Mouse (Mus musculus) stomach, embryonic 16.5 days (tissue): ENCODE data around the gene Dvl2. TPM values are rescaled to one million over a fixed set of nuclear protein-coding genes. Genes with fewer than 3 reads are reported as not detected.
"Not testable (repeated sequence)": the region's sequence is repeated elsewhere in the genome, so short reads cannot be mapped to it uniquely, and the experiment has no call there.

Experiments
- ATAC-seq: fragments of 200-750 bp; cut with Nextera tagmentation; 2 replicates; pipeline ENCODE4 v1.8.0; 2017; ENCODE audit warnings: moderate number of reproducible peaks, moderate TSS enrichment; ENCODE audit not compliant: insufficient read depth, low FRiP score
- H3K27ac ChIP-seq: fragments of 300-500 bp; sonication (generic); 2 replicates; pipeline ENCODE4 v1.5.1; 2014; ENCODE audit warnings: low read length
- H3K27me3 ChIP-seq: fragments of 300-500 bp; sonication (generic); 2 replicates; pipeline ENCODE4 v1.6.1; 2014; ENCODE audit warnings: low read length, control low read depth, mixed read lengths; ENCODE audit not compliant: control insufficient read depth, insufficient read depth
- H3K36me3 ChIP-seq: fragments of 300-500 bp; sonication (generic); 2 replicates; pipeline ENCODE4 v1.6.1; 2014; ENCODE audit warnings: low read length; ENCODE audit not compliant: control insufficient read depth, insufficient read depth
- H3K4me1 ChIP-seq: fragments of 300-500 bp; sonication (generic); 2 replicates; pipeline ENCODE4 v1.6.1; 2014; ENCODE audit warnings: low read length, control low read depth, mixed read lengths; ENCODE audit not compliant: control insufficient read depth, insufficient read depth
- H3K4me2 ChIP-seq: fragments of 300-500 bp; sonication (generic); 2 replicates; pipeline ENCODE4 v1.6.1; 2014; ENCODE audit warnings: low read depth, low read length, mixed read lengths
- H3K4me3 ChIP-seq: fragments of 300-500 bp; sonication (generic); replicated peaks from 2 replicates; pipeline ENCODE4 v1.5.1; 2014; ENCODE audit warnings: mild to moderate bottlenecking, low read length
- H3K9ac ChIP-seq: fragments of 300-500 bp; sonication (generic); 2 replicates; pipeline ENCODE4 v1.6.1; 2014; ENCODE audit warnings: low read length
- H3K9me3 ChIP-seq: fragments of 300-500 bp; sonication (generic); replicated peaks from 2 replicates; pipeline ENCODE4 v1.6.1; 2016; ENCODE audit warnings: low read length, control low read depth; ENCODE audit not compliant: control insufficient read depth
- WGBS: fragments of 180-500 bp; shearing (Covaris S2); extraction: QIAGEN DNeasy Blood & Tissue Kit; methylation state at CpG from one replicate; pipeline ENCODE4 v1.1.7; 2014; 5-methylcytosine and 5-hydroxymethylcytosine counted together
- polyA plus RNA-seq: library from polyadenylated mRNA; unstranded; fragments of >200 nt; fragmentation: Nextera tagmentation; extraction: Ambion mirVana; gene quantifications from 2 replicates; pipeline ENCODE4 v1.2.1, GENCODE M21; 2015

Dvl2 gene
- polyA plus RNA-seq, 1 experiment from 2014 or later, result 22.3 TPM

- ATAC-seq, result no peak
- no peaks in the 10 kb centered on the region for H3K9me3 ChIP-seq
- WGBS, result 74% methylated on average over 3 of the region's 3 CpGs
- no peak overlapping the region for H3K9ac ChIP-seq
- H3K27ac ChIP-seq, result no peak overlapping the region
- H3K36me3 ChIP-seq, result peaks cover 17% of the 10 kb centered on the region
- H3K4me2 ChIP-seq, result no peak overlapping the region
- H3K4me3 ChIP-seq, result no peak overlapping the region
- peaks cover 14% of the 10 kb centered on the region for H3K4me1 ChIP-seq
- H3K27me3 ChIP-seq, result no peaks in the 10 kb centered on the region
Measured at GRCm38 (mm10) chr11:70013408-70013807, 13.0 kb downstream of the Dvl2 start.

DNA sequence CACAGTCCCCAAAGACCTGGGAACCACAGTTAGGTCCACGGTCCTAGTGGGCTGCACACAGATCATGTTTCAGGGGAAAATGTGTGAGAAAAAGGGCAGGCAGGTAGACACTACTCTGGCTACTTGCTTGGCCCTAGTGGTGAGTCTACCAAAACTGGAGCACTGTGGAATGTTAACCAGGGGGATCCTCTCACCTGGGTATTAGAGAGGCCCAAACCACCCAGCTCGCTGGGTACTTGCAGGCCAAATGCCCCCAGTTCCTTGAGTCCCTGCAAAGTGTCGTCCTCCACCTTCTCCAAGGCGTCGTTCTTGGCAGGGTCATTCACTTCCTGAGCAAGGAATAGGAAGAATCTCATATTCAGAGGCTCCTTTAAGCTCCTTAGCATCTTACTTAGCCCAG lies 13.7 kb downstream of the Dvl2 start:
- Histone ChIP-seq H3K4me3 (no peak overlapping the region), H3K27me3 (no peaks in the 10 kb centered on the region), H3K36me3 (peaks cover 17% of the 10 kb centered on the region), H3K4me1 (peaks cover 19% of the 10 kb centered on the region), H3K4me2 (peak overlapping the region; percentile 64; the same call in 1 of the 2 replicates), H3K27ac (no peak overlapping the region), H3K9ac (no peak overlapping the region), H3K9me3 (no peaks in the 10 kb centered on the region)
- ATAC-seq, result no peak
- WGBS, result 61% methylated on average over 5 of the region's 5 CpGs

DNA sequence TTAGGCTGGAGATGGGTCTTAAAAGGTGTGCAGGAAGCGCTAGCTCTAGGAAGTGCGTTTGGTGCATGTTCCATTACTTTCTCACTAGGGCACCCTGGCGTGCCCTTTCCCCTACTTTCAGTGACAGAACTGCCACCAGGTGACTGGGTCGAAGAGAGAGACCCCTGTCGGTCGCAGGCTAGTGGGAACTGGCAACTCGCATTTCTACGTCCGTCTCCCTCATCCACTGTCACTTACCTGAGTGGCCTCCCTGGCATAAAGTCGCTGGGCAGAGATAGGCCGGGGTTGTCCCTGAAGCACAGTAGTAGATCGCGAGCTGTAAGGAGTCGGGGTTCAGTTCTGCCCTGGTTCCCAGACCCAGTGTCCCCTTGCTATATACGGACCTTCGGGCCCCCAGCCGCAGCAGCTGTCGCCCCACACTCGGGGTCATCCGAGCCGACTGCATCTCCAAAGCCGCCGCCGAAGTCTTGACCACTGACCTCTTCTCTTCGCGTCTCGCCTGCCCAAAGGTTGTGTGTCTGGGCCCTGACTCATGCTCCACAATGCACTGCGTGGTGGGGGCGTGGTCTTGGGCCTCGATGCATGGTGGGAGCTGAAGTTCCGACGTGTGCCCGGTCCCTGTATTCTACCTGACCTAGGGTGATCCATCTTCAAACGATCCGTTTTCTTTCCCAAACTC lies 14.6 kb downstream of the Dvl2 start, which contains the start of gene Acadvl:
Gene Acadvl (minus strand): TSS at position 532 of the 679 bp plus-strand sequence.
- Histone ChIP-seq H3K36me3 (peaks cover 17% of the 10 kb centered on the region), H3K9me3 (no peaks in the 10 kb centered on the region), H3K9ac (peak within 1 kb of the TSS; percentile 79), H3K27me3 (no peaks in the 10 kb centered on the region), H3K4me1 (peaks cover 29% of the 10 kb centered on the region), H3K27ac (peak within 1 kb of the TSS; percentile 25), H3K4me2 (peak within 1 kb of the TSS; percentile 64), H3K4me3 (peak within 1 kb of the TSS; percentile 58)
- ATAC-seq, result peak; percentile 89
- under 1% methylated on average over 35 of the region's 35 CpGs for WGBS

GRCm38 (mm10) chr11:70015677-70016076 lies 15.3 kb downstream of the Dvl2 start:
- H3K27ac ChIP-seq, result no peak overlapping the region
- peak overlapping the region; percentile 58; the same call in 1 of the 2 replicates for H3K4me3 ChIP-seq
- peaks cover 17% of the 10 kb centered on the region for H3K36me3 ChIP-seq
- no peaks in the 10 kb centered on the region for H3K27me3 ChIP-seq
- H3K9me3 ChIP-seq, result no peaks in the 10 kb centered on the region
- peak overlapping the region; percentile 64 for H3K4me2 ChIP-seq
- H3K9ac ChIP-seq, result no peak overlapping the region; the same call in 1 of the 2 replicates
- ATAC-seq, result no peak
- 61% methylated on average over 6 of the region's 6 CpGs for WGBS
- peaks cover 35% of the 10 kb centered on the region for H3K4me1 ChIP-seq

- peaks cover 38% of the 10 kb centered on the region for H3K4me1 ChIP-seq
- 79% methylated on average over 2 of the region's 2 CpGs for WGBS
- not testable (repeated sequence) for H3K27ac ChIP-seq, H3K4me3 ChIP-seq, H3K4me2 ChIP-seq, H3K9ac ChIP-seq, ATAC-seq, H3K9me3 ChIP-seq, H3K27me3 ChIP-seq
- peaks cover 12% of the 10 kb centered on the region for H3K36me3 ChIP-seq
Measured at GRCm38 (mm10) chr11:70016177-70016576, 15.8 kb downstream of the Dvl2 start.

DNA sequence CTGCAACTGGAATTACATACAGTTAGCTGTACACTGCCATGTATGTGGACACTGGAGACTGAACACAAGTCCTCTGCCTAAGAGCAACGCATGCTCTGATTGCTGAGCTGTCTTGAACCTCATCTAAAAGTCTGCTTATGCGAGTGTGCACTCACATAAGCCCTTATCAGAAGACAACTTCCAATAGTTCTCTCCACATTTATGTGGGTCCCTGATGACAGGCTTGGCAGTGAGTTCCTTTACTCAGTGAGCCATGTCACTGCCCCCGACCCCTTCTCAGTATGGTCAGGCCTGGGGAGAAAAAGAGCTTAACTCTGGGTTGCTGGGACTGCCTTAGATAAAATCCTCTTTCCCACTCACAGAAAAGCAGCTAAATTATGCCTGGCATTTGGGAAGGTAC lies 16.3 kb downstream of the Dvl2 start, which contains the start of gene Dlg4:
Gene Dlg4 (plus strand): TSS at position 274 of the 400 bp plus-strand sequence.
- Histone ChIP-seq H3K27ac (peak within 1 kb of the TSS; percentile 55), H3K27me3 (no peaks in the 10 kb centered on the region), H3K4me1 (peaks cover 38% of the 10 kb centered on the region), H3K9me3 (no peaks in the 10 kb centered on the region), H3K9ac (peak within 1 kb of the TSS; percentile 92; the same call in 1 of the 2 replicates), H3K4me3 (peak within 1 kb of the TSS; percentile 68), H3K36me3 (peaks cover 11% of the 10 kb centered on the region), H3K4me2 (peak within 1 kb of the TSS; percentile 91)
- WGBS, result 69% methylated on average over 3 of the region's 3 CpGs
- ATAC-seq, result no peak

DNA sequence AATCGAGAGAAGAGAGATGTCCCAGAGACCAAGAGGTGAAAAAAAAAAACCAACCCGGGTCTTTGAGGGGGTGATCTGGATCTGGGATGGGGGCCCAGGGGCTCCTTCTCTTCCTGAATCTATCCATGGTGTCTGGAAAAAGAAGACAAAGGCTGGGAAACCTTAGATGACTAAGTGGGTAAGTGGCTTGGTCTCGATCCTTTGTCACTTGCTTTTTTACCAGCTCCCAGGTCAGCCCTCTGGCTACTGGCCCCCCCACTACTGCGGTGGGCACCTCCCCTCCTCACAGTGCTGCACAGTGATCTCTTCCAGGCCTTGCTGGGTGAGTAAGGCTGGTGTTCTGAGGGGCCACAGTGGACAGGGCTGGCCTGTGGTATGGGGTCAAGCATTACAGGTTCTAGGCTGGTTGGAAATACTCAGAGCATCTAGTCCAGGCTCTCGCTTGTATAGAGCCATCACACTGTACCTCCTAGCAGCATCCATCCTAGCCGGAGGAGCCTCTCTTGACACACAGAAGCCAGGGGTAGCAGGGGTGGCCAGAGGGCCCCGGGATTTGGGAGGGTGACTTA lies 16.9 kb downstream of the Dvl2 start:
- Histone ChIP-seq H3K27me3 (no peaks in the 10 kb centered on the region), H3K4me1 (peaks cover 38% of the 10 kb centered on the region), H3K4me2 (no peak overlapping the region), H3K9me3 (no peaks in the 10 kb centered on the region), H3K4me3 (no peak overlapping the region), H3K27ac (no peak overlapping the region), H3K36me3 (peaks cover 6% of the 10 kb centered on the region), H3K9ac (peak overlapping the region; percentile 92; the same call in 1 of the 2 replicates)
- 44% methylated on average over 7 of the region's 7 CpGs for WGBS
- no peak for ATAC-seq

DNA sequence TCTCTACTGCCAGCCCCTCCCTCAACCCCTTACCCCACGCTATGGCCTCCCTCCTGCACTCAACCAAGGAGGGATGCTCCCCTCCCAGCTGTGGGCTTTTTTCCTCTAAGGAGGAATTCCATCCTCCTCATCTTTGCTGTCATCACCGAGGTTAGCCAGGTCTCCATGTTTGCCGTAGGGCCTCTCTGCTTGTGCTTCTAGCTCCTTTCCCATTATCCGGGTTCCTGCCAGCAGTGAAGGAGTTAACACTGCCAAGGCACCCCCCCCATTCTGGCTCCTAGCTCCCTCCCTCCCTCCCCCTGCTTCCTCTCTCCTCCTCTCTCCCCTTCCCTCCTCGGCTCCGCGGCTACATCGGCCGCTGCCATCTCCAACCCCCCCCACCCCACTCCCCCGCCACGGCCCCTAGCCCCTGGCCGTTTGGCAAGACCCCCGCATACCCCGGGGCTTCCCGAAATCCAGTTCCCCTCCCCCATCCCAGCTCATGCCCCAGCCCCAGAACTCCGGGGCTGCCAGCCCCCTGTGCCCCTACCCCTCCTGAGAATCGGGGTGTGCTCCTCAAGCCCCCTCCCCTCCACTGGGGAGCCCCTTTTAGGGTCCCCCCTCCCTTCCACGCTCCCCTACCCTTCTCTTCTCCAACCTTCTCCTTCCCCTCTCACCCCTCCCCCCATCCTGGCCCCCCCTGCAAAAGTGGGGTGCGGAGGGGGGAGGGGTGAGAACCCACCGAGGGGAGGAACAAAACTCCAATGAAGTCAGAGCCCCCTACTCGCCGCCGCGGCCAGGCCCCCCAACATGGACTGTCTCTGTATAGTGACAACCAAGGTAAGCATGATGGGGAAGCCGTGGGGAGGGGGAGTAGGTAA lies 18.0 kb downstream of the Dvl2 start:
- no peaks in the 10 kb centered on the region for H3K36me3 ChIP-seq
- peak overlapping the region; percentile 68 for H3K4me3 ChIP-seq
- H3K27me3 ChIP-seq, result no peaks in the 10 kb centered on the region
- ATAC-seq, result no peak
- 2% methylated on average over 25 of the region's 25 CpGs for WGBS
- H3K9me3 ChIP-seq, result no peaks in the 10 kb centered on the region
- peak overlapping the region; percentile 91 for H3K4me2 ChIP-seq
- peaks cover 40% of the 10 kb centered on the region for H3K4me1 ChIP-seq
- H3K9ac ChIP-seq, result peak overlapping the region; percentile 92
- peak overlapping the region; percentile 83 for H3K27ac ChIP-seq
